Mouse (Mus musculus) natural killer cell, adult 2 months (primary cell): Measurements from ENCODE around the gene Col16a1.

Experiments
- DNase-seq, 2 experiments: peaks; one replicate each; pipeline ENCODE4 v3.0.0; 2022; ENCODE audit warnings: low spot score in 2 of 2

The Col16a1 gene

DNA sequence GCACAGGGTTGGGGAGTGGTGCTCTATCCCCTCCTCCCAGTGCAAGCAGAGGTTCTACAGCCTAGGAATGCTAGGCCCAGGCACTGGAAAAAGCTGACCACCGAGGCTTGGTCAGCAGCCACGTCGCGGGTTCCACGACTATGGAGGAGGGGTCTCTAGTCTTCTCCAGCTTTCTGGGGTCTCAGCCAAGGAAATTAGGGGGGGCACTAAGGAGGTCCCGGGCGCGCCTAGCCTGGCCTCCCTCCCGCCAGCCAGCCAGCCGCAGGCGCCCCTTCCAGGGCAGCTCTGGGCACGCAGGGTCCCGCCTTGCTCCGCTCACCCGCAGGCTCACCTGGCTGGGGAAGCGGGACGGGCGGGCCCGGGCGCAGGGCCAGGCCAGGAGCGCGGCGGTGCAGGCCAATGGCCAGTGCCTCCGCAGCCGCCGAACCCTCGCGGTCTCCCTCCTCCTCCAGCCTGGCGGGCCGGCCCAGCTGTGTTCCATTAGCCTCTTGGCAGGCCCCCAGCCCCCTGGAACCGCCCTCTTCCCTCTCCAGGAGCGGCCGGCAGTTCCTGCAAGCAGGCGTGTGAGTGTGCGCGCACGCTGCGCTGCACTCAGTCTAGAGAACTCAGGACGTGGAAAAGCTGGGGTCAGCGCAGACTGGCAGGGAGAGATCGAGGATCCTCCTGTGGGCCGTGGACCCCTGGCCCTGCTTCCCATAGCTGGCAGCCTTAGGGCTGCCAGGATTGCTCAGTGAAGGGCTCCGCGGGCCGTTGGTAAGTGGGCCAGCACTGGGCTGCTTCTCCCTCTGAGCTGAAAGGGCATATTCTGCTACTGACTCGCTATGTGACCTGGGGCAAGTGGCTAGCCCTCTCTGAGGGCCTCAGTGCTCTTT is at the start of gene Col16a1:
Col16a1 (plus strand) TSS at position 510 of the 872 bp plus-strand sequence.
- no peak for DNase-seq

DNA sequence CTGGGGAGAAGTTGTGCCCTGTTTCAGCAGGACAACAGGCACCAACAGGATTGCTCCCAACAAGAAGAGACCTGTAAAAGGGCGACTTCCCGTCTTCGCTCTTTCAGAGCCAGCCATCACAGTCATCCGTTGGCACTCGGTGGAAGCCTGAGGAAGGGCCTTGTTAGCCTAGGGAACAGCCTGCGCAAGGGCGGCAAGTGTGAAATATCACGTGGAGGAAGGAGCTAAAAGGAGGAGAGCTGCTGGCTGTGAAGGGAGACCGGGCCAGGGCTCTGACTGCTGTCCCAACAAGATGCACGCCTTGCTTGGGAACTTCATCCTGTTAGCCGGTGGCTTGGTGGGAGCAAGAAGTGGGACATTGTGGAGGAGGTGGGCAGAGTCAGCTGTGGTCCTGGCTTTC is 49.5 kb upstream of the Col16a1 start:
- no peak for DNase-seq

GRCm38 (mm10) chr4:130001710-130002109 is 45.9 kb upstream of the Col16a1 start:
- DNase-seq, result no peak

DNA sequence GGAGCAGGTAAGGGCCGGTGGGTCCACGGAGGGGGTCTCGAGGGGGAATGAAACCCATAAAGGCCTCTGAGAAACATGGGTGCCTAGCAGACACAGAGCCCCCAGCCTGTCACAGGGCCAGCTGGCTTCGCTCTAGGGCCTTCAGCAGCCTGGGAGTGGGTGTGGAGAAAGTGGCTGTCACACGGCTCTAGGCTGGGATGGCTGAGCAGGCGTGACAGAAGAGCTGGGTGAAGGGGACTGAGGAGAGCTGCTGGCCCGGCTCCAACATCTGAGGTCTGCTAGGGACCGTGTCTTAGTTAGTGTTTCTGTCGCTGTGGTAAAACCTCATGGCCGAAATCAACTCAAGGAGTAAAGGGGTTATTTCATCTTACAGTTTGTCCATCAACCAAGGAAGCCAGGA is 45.5 kb upstream of the Col16a1 start:
- no peak for DNase-seq

DNA sequence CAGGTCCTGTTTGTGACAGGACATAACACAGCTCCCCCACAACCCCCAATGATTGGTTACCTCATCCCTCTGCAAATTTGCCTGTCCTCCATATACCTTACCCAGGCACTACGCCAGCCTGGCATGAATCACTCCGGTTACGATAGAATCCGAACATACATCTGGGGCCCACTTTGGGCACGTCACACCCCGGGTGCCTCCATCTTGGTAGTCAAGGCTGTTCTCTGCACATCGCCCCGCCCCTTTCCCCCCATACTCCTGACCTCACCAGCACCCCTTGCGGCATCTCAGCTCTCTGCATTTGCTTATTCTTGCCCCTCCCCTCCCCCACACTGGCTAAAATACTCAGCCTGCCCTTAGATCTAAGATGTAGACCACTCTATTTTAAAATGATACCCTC is 42.0 kb upstream of the Col16a1 start:
- DNase-seq, result no peak

DNA sequence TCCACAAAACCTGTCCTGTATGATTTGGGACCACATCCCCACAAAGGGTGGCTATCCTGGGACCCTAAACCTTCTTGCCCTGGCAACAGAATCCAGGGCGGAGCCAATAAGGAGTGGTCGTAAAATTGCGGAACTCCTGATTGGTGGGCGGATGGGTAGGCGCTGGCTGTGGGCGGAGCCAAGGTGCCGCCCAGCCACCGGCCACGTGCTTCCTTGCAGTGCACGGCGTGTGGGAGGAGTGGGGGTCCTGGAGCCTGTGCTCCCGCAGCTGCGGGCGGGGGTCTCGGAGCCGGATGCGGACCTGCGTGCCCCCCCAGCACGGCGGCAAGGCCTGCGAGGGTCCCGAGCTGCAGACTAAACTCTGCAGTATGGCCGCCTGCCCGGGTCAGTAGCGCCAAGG is 41.1 kb upstream of the Col16a1 start:
- no peak for DNase-seq

DNA sequence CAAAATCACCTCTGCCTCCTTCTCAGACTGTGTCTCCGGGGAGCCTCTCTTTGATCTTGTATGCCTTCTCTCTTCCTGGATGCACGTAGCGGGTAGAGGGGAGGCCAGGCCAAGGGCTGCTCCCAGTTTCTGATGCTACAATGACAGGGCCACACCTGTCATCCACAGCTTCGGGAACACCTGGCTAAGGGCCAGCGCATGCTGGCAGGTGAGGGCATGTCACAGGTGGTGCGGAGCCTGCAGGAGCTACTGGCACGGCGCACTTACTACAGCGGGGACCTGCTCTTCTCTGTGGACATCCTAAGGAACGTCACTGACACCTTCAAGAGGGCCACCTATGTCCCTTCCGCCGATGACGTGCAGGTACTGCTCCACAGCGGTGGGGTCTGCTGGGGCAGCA is 38.6 kb upstream of the Col16a1 start:
- DNase-seq, result no peak

DNA sequence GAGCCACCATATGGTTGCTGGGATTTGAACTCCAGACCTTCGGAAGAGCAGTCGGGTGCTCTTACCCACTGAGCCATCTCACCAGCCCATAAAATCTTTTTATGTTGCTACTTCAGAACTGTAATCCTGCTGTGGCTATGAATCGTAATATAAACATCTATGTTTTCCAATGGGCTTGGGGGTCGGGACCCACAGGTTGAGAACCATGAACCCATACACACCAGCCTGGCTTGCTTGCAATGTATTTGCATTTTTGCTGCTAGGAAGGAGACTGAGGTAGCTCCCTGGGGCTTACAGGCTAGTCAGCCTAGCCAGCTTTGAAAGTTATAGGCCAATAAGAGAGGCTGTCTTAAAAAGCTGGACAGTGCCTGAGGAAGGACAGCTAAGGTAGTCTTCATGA is 36.9 kb upstream of the Col16a1 start:
- no peak for DNase-seq

DNA sequence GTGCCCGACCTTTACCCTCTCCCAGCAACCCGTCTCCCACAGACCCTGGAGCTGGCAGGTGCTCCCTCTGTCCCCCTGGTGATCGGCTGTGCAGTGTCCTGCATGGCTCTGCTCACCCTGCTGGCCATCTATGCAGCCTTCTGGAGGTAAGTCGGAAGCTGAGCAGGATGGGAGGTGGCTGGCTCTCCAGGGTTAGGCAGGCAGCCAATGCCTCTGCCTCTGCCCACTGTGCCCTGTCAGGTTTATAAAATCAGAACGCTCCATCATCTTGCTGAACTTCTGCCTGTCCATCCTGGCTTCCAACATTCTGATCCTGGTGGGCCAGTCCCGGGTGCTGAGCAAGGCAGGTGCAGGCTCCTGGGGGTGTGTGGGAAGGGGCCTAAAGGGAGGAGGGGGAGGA is 35.4 kb upstream of the Col16a1 start:
- DNase-seq, result no peak

- DNase-seq, result no peak
Observed at GRCm38 (mm10) chr4:130013111-130013510, 34.5 kb upstream of the Col16a1 start.

DNA sequence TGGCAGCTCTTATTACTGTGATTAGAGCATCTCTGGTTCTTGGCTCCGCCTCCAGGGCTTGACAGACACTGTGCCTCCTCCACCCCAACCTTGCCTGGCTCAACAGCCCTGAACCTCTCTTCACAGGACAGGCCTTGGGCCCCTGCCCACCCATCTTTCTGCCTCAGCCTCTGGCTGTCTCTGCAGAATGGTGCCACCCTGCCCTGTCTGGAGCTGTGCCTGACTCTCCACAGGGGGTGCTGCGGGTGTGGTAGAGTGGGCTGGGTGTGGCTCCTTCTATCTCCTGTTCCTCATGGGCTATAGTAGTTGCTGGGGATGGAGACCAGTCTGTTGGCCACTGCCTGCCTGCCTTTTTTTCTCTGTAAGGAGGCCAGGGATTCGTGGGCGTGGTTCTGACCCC is 31.6 kb upstream of the Col16a1 start:
- DNase-seq, result no peak

- peak; percentile 23 to 48 for DNase-seq
Observed at GRCm38 (mm10) chr4:130017036-130017674, 30.5 kb upstream of the Col16a1 start.

- no peak for DNase-seq
Observed at GRCm38 (mm10) chr4:130022952-130023351, 24.7 kb upstream of the Col16a1 start.

- DNase-seq, result no peak
Observed at GRCm38 (mm10) chr4:130023511-130024231, 24.0 kb upstream of the Col16a1 start.

- no peak for DNase-seq
Observed at GRCm38 (mm10) chr4:130025544-130025943, 22.1 kb upstream of the Col16a1 start.

GRCm38 (mm10) chr4:130031146-130031545 is 16.5 kb upstream of the Col16a1 start:
- no peak for DNase-seq

DNA sequence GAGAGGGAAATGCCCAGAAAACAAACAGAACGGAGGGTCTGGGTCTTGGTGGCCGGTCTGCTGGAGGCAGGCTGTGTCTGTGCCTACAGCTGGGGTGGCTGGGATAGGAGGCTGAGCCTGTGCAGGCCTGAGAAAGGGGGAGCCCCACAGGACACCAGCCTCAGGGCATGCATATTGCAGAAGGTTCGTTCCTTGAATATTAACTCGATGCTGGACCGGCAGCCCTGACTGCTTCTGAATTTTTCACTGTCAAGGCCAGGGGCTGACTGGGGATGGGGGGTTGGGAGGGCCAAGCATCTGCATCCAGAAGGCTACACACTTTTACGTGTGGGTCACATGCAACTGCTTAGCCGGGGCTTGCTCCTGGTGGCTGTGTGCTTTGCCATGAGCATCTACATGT is 14.1 kb upstream of the Col16a1 start:
- no peak for DNase-seq

GRCm38 (mm10) chr4:130036112-130036511 is 11.5 kb upstream of the Col16a1 start:
- DNase-seq, result no peak

DNA sequence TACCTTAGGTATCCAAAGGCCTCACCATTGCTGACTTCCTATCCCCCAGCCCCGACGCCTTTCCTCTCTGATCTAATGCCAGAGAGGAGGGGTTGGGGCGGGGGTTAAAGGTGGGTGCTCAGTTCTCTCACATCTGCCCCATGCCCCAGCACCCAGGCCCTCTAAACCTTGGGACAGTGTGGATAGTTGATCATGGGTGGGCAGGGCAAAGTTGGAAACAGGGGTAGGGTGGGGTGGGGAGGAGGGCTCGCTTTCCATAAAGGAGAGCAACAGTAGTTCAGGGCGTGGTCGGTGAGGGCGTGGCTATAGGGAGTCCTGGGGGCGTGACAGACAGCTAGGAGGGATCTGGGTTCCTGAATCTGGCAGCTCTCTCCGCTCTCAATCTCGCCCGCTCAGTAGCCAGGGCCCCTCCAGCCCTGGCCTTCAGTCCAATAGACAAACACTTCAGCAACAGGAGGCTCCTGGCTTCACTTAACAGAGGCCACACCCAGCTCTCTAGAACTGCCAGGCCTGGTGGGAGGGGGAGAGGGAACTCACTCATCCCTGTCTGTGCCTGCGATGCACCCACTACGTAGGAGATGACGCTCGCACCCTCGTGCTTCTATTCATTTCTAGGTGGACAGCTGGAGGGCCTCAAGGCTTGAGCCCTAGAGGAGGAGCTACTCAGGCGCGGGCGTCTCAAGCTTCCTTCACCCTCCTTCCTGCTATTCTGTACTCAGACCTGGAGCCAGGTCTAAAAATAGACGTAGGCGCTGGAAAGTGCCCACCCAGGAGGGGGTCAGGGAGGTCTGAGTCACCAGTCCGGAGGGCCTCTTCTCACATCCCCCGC is 10.9 kb upstream of the Col16a1 start:
- no peak for DNase-seq

GRCm38 (mm10) chr4:130039351-130039750 is 8.3 kb upstream of the Col16a1 start:
- no peak for DNase-seq

DNA sequence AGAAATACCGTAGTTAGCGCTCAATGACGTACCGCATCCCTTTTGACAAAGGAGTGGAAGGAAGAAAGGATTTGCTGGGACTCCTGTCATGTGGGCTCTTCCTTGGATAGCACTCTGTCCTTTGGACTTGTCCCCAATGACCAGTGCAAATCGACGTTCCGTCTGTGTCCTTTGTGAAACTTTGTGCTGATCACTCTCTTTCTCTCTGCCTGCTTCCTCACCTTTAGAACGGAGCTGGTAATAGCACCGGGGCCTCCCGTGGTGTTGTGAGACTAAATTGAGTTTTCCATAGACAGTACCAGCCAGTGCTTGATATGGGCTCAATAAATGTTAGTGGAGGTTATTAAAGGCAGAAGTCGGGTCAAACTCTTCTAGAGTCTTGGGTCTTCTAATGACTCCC is 6.6 kb upstream of the Col16a1 start:
- DNase-seq, result no peak

- DNase-seq, result no peak
Observed at GRCm38 (mm10) chr4:130044211-130044610, 3.4 kb upstream of the Col16a1 start.
